ENCODE assay signal across 28 mouse cellular contexts in the genomic region with DNA sequence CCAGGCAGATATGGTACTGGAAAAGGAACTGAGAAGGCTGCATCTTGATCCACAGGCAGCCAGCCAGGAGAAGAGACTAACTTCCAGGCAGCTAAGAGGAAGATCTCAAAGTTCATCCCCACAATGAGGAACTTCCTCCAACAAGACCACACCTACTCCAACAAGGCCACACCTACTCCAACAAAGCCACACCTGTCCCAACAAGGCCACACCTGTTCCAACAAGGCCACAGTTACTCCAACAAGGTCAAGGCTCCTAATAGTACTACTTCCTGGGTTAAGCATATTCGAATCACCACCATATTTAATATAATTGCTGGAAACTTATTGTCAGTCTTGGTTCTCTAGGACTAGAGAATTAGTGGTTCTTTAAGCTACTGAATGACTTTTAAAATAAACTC. TPM values are rescaled to one million over a fixed set of nuclear protein-coding genes. Genes with fewer than 3 reads are reported as not detected.
DNase-seq lines count a peak whose midpoint lies in the region; ATAC-seq and TF ChIP-seq lines count a peak whose summit lies in the region.
"Had no signal": no experiment of that assay in that cellular context is flagged by ENCODE, and none has a peak within 500 bp of the region (broad histone marks: within the 10 kb centered on the region; RNA-seq: fewer than 3 reads in every experiment).

No protein-coding gene starts in this region.

- no peak overlapping the region for H3K9ac ChIP-seq in MEL (ENCODE audit: control insufficient read depth, low read depth, low read length, poor library complexity, severe bottlenecking)
- no peak overlapping the region for H3K9ac ChIP-seq in intestine, embryonic 15.5 days
- H3K9ac ChIP-seq: forebrain, embryonic 13.5 days; heart, embryonic 12.5 days; heart, embryonic 15.5 days; hindbrain, embryonic 13.5 days had no signal

- WGBS in intestine, embryonic 15.5 days: 88% methylated on average over 1 of the region's 1 CpGs
- 40% methylated on average over 1 of the region's 1 CpGs for WGBS in large intestine, adult 2 months

- H3K4me1 ChIP-seq in MEL (ENCODE audit: control insufficient read depth in 1 of 2, insufficient read depth in 2 of 2, low read length in 2 of 2): no peaks in the 10 kb centered on the region
- no peaks in the 10 kb centered on the region for H3K4me1 ChIP-seq in intestine, embryonic 15.5 days (replicated peaks)
- H3K4me1 ChIP-seq: forebrain, embryonic 13.5 days; heart, embryonic 12.5 days; heart, embryonic 15.5 days; hindbrain, embryonic 13.5 days had no signal

- no peaks in the 10 kb centered on the region for H3K79me2 ChIP-seq in MEL (ENCODE audit: control insufficient read depth, insufficient read depth, low read length, poor library complexity)

- no peaks in the 10 kb centered on the region for H3K27me3 ChIP-seq in MEL (ENCODE audit: control insufficient read depth in 1 of 2, insufficient read depth in 2 of 2, low read length in 2 of 2)
- no peaks in the 10 kb centered on the region for H3K27me3 ChIP-seq in intestine, embryonic 15.5 days (replicated peaks)
- H3K27me3 ChIP-seq: CH12.LX; forebrain, embryonic 13.5 days; heart, embryonic 12.5 days; heart, embryonic 15.5 days; hindbrain, embryonic 13.5 days had no signal

- no peak for TF ChIP-seq RAD21 in MEL (IDR thresholded peaks at IDR 0.05; ENCODE audit: low read depth, low read length)

- no peak for TF ChIP-seq EP300 in MEL (IDR thresholded peaks at IDR 0.05; ENCODE audit: low read depth in 1 of 2, low read length in 2 of 2)

- no peak overlapping the region for H3K4me2 ChIP-seq in intestine, embryonic 15.5 days (replicated peaks)
- H3K4me2 ChIP-seq: forebrain, embryonic 13.5 days; heart, embryonic 12.5 days; heart, embryonic 15.5 days; hindbrain, embryonic 13.5 days had no signal

- TF ChIP-seq CTCF in MEL (IDR thresholded peaks at IDR 0.05 in 2 of 3, conservative IDR thresholded peaks at IDR 0.05 in 1 of 3; ENCODE audit: control insufficient read depth in 1 of 3, insufficient read depth in 1 of 3, low read depth in 2 of 3, low read length in 3 of 3, poor library complexity in 1 of 3, severe bottlenecking in 1 of 3): no peak

- TF ChIP-seq POLR2A in MEL (IDR thresholded peaks at IDR 0.05; ENCODE audit: control insufficient read depth in 1 of 2, insufficient read depth in 1 of 2, low read depth in 1 of 2, low read length in 2 of 2, poor library complexity in 1 of 2): no peak

- DNase-seq in MEL (ENCODE audit: low read depth, low spot score): peak; percentile 2
- DNase-seq in large intestine, adult 2 months (ENCODE audit: low read depth, low spot score): peak; percentile 28
- DNase-seq in natural killer cell, adult 2 months (ENCODE audit: low spot score in 2 of 2): no peak
- DNase-seq in lung, adult 18-20 months: no peak
- no peak for DNase-seq in T-cell, adult 2 months (ENCODE audit: low spot score)
- DNase-seq: adrenal gland, adult 8-10 months; adrenal gland, postnatal 25 days; B cell, adult 2 months; cerebellum, adult 11-12 months; cerebellum, adult 8-10 months; cerebellum, postnatal 14 days; gastrocnemius, postnatal 25 days; heart, adult 18-20 months; heart, postnatal 10 days; heart, postnatal 36 days; kidney, adult 11 months had no signal

- no peak overlapping the region for H3K4me3 ChIP-seq in MEL (ENCODE audit: control insufficient read depth in 1 of 2, insufficient read depth in 1 of 2, low read depth in 2 of 2, low read length in 2 of 2)
- no peak overlapping the region for H3K4me3 ChIP-seq in intestine, embryonic 15.5 days (replicated peaks)
- H3K4me3 ChIP-seq: forebrain, embryonic 10.5 days; forebrain, embryonic 13.5 days; heart, embryonic 12.5 days; heart, embryonic 15.5 days; hindbrain, embryonic 10.5 days; hindbrain, embryonic 13.5 days had no signal

- H3K36me3 ChIP-seq in MEL (ENCODE audit: control insufficient read depth in 1 of 2, insufficient read depth in 2 of 2, low read length in 2 of 2): no peaks in the 10 kb centered on the region
- H3K36me3 ChIP-seq in intestine, embryonic 15.5 days: no peaks in the 10 kb centered on the region
- H3K36me3 ChIP-seq: forebrain, embryonic 10.5 days; heart, embryonic 12.5 days; heart, embryonic 15.5 days; hindbrain, embryonic 10.5 days; hindbrain, embryonic 13.5 days had no signal

- peak; percentile 69 for ATAC-seq in intestine, embryonic 15.5 days
- ATAC-seq: activated CD4-positive, CD25-positive, alpha-beta regulatory T cell, adult 4 months; forebrain, embryonic 13.5 days; hindbrain, embryonic 16.5 days had no signal

- H3K9me3 ChIP-seq in MEL (replicated peaks; ENCODE audit: insufficient read depth, low read length): no peaks in the 10 kb centered on the region
- no peaks in the 10 kb centered on the region for H3K9me3 ChIP-seq in intestine, embryonic 15.5 days
- H3K9me3 ChIP-seq: forebrain, embryonic 10.5 days; forebrain, embryonic 13.5 days; heart, embryonic 12.5 days; heart, embryonic 15.5 days; hindbrain, embryonic 10.5 days; hindbrain, embryonic 13.5 days had no signal

- H3K27ac ChIP-seq in MEL (ENCODE audit: control insufficient read depth, low read depth, low read length): no peak overlapping the region
- H3K27ac ChIP-seq in intestine, embryonic 15.5 days: no peak overlapping the region
- H3K27ac ChIP-seq: forebrain, embryonic 10.5 days; forebrain, embryonic 13.5 days; heart, embryonic 15.5 days; hindbrain, embryonic 10.5 days; hindbrain, embryonic 13.5 days had no signal

TF ChIP-seq in MEL, 35 proteins besides CTCF, POLR2A, EP300 and RAD21:
- TF ChIP-seq MYC (IDR thresholded peaks at IDR 0.05; ENCODE audit: low read depth, low read length) (no peak), HCFC1 (IDR thresholded peaks at IDR 0.05; ENCODE audit: low read depth, low read length) (no peak), ELF1 (IDR thresholded peaks at IDR 0.05; ENCODE audit: low read depth, low read length) (no peak), NELFE (IDR thresholded peaks at IDR 0.05; ENCODE audit: low read depth, low read length) (no peak), USF1 (IDR thresholded peaks at IDR 0.05; ENCODE audit: low read depth, low read length) (no peak), CHD2 (IDR thresholded peaks at IDR 0.05; ENCODE audit: low read length) (no peak), JUND (IDR thresholded peaks at IDR 0.05; ENCODE audit: low read depth, low read length) (no peak), ZNF384 (IDR thresholded peaks at IDR 0.05; ENCODE audit: low read depth, low read length) (no peak), MEF2A (IDR thresholded peaks at IDR 0.05; ENCODE audit: extremely low read depth, insufficient replicate concordance, low read depth, low read length, poor library complexity, severe bottlenecking) (no peak), ZKSCAN1 (IDR thresholded peaks at IDR 0.05; ENCODE audit: low read depth, low read length) (no peak)
TF ChIP-seq in MEL: peak in this region for 0.

RNA-seq across cellular contexts. Expression of a gene that starts 34.6 kb away (rescaled TPM):
- not detected in 2 replicates for total RNA-seq in MEL (2012; rRNA removed)
- polyA plus RNA-seq in MEL (2012; ENCODE audit: insufficient read depth in 1 of 2, insufficient read length in 2 of 2, low read depth in 1 of 2, low replicate concordance in 2 of 2, missing spikeins in 1 of 2): not detected
- 0.08 and 0.10 TPM in 2 replicates for polyA plus RNA-seq in intestine, embryonic 15.5 days (2015; fragmentation: Nextera tagmentation; extraction: Ambion mirVana)
- polyA plus RNA-seq in large intestine, adult 2 months (2012; rRNA removed): 0.07 TPM in 2 replicates
- total RNA-seq: adrenal gland, postnatal 25 days; CH12.LX; gastrocnemius, adult 8-10 months; gastrocnemius, postnatal 25 days; heart, adult 18-20 months; heart, postnatal 10 days; heart, postnatal 36 days had no signal
- polyA plus RNA-seq: embryonic facial prominence, embryonic 14.5 days; heart, embryonic 12.5 days; heart, embryonic 15.5 days had no signal

Comparison
In these comparisons a context has a peak if more than half of its experiments do, and no peak if none do; other contexts are left out.
1. DNase-seq: peak in MEL (single experiment) and large intestine, adult 2 months (single experiment); none in natural killer cell, adult 2 months (0 of 2), lung, adult 18-20 months (0 of 2) and T-cell, adult 2 months (single experiment).